Mouse (Mus musculus) activated CD4-positive, CD25-positive, alpha-beta regulatory T cell, adult 9 weeks (primary cell): ENCODE data around the gene Dhx35. TPM values are rescaled to one million over a fixed set of nuclear protein-coding genes. Genes with fewer than 3 reads are reported as not detected.

Experiments
- polyA plus RNA-seq: library from polyadenylated mRNA; unstranded; fragments of 100-300 nt; shearing (Covaris generic); gene quantifications from one replicate; pipeline ENCODE4 v1.2.1, GENCODE M21; 2017

Dhx35 gene
- 18.8 TPM for polyA plus RNA-seq

DNA sequence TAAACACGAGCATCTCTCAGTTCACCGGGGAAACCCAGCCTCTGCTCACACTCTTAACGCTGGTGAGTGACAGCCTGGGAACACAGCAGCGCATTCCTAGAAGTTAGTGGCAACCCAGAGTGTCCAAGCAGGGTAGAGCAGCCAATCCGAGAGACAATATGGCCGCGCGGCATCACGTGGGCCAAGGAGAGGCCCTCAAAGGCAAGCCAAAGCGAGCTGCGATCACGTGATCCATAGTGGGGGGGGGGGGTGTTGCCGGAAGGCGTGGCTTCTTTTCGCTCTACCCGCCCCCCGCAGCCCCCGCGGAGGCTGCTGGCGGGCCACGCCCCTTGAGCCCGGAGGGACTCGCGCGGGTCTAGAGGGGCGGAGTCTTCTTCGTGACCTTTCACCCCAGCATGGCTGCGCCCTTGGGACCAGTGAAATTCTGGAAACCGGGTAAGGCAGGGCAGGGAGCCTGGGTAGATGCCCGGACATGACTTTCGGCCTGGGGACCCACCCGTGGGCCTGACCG lies at the start of gene Dhx35:
Gene Dhx35, plus strand, starts transcription at position 314 of the 511 bp plus-strand sequence.

DNA sequence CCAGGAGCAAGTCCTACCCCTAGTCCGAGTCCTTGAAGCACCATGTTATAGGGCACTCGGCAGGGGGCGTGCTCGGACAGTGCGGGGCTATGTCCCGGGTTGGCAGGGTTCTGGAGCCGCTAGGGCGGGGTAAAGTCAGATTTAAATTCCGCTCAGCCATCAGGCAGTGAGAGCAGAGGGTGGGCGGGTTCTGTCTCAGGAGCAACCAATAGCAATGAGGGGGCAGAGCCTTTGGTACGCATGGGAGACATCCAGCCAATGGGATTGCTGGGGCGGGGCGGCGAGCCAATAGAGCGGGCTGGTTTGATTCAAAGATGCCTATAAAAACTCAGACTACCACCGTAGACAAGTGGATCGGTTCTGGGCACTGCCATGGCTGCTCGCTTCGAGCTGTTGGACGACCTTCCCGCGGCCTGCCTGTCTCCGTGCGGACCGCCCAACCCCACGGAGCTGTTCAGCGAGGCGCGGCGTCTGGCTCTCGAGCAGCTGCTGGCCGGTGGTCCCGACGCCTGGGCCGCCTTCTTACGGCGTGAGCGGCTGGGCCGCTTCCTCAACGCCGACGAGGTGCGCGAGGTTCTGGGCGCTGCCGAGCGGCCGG lies 26.8 kb upstream of the Dhx35 start, which contains the start of gene Fam83d:
Gene Fam83d, plus strand, starts transcription at position 352 of the 598 bp plus-strand sequence.

Other genes with a start within 250 kb of the Dhx35 start
- not detected for gene Slc32a1, start 184.0 kb upstream of the Dhx35 start, polyA plus RNA-seq
- 1.6 TPM for gene Actr5, start 169.9 kb upstream of the Dhx35 start, polyA plus RNA-seq
- 47.2 TPM for gene Ppp1r16b, start 129.4 kb upstream of the Dhx35 start, polyA plus RNA-seq
- gene Fam83d, start 26.7 kb upstream of the Dhx35 start, polyA plus RNA-seq: 0.54 TPM